Mouse (Mus musculus): Measurements from ENCODE around the gene Fam3c. TPM values are rescaled to one million over a fixed set of nuclear protein-coding genes. Genes with fewer than 3 reads are reported as not detected.
A peak's percentile ranks its signal among the peaks of the same experiment; 100 is the strongest.
"Not testable (repeated sequence)": the region's sequence is repeated elsewhere in the genome, so short reads cannot be mapped to it uniquely, and the experiment has no call there.

Fam3c gene
- polyA plus RNA-seq, 1 experiment from 2014 or later = 40.1 TPM

DNA sequence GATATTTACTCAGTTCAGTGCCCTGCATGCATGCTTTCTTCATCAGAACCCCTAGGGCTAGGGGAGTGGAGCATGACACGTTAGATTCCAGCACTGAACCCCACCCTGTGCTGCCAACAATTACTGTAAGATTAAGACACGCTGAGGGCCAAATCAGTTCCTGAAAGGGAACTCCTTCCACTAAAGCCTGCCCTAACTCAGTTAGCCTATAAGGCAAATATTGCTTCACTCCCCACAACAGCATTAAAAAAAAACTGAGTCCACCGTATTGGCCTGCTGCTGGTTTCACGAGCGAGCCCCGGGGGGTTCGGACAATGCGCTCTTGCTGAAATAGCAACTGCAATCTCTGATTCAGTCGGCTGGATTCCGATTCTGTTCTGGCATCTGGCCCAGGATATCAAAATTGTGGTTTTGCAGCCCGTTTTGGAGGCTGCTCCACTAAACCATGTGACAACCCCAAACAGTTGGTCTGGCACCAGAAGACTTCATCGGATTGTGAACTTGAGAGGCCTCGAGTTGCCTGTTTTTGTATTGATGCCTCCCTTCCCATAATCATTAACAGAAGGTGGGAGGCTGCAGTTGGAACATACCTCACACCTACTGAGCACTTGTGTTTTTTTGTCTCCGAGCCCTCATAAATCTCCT is 75.7 kb downstream of the Fam3c start:
- Histone ChIP-seq H3K9me3 (ENCODE audit: control insufficient read depth, low read length) (no peaks in the 10 kb centered on the region), H3K27me3 (ENCODE audit: control insufficient read depth, insufficient read depth, low read length) (no peaks in the 10 kb centered on the region), H3K4me1 (ENCODE audit: control insufficient read depth, insufficient read depth, low read length) (peaks cover 10% of the 10 kb centered on the region; the same call in 1 of the 2 replicates), H3K36me3 (ENCODE audit: control insufficient read depth, insufficient read depth, low read length) (no peaks in the 10 kb centered on the region), H3K4me3 (ENCODE audit: low read depth, low read length) (no peak overlapping the region), H3K27ac (replicated peaks; ENCODE audit: low read depth, low read length) (no peak overlapping the region), H3K9ac (ENCODE audit: low read length) (no peak overlapping the region), H3K4me2 (ENCODE audit: low read depth, severe bottlenecking) (peak overlapping the region; percentile 3; the same call in 1 of the 2 replicates)
- DNase-seq (ENCODE audit: low spot score) (peak; percentile 51), ATAC-seq (ENCODE audit: insufficient number of reproducible peaks, low FRiP score, low TSS enrichment, low read depth) (peak; percentile 67)
- WGBS = 35% methylated on average over 14 of the region's 14 CpGs

DNA sequence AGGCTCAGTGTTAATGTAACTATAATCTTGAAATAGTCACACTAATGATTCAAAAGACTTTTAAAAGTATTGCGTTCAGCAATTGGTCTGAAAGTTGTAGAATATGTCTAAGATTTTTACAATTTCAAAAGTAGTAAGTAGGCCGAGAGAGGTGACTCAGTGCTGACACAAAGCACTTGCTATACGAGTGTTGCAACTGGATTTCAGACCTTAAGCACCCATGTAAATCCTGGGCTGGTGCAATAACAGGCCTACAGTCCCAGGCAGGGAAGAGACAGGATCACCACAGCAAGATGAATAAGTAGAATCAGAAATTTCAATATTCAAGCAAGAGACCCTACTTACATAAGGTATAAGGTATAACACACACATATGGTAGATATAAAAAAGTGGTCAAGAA is 78.1 kb downstream of the Fam3c start:
- no peak for DNase-seq (ENCODE audit: low spot score)
- Histone ChIP-seq H3K4me3 (ENCODE audit: low read depth, low read length) (no peak overlapping the region), H3K9me3 (ENCODE audit: control insufficient read depth, low read length) (no peaks in the 10 kb centered on the region), H3K27ac (replicated peaks; ENCODE audit: low read depth, low read length) (no peak overlapping the region), H3K36me3 (ENCODE audit: control insufficient read depth, insufficient read depth, low read length) (no peaks in the 10 kb centered on the region), H3K4me2 (ENCODE audit: low read depth, severe bottlenecking) (no peak overlapping the region), H3K4me1 (ENCODE audit: control insufficient read depth, insufficient read depth, low read length) (peaks cover 10% of the 10 kb centered on the region; the same call in 1 of the 2 replicates), H3K9ac (ENCODE audit: low read length) (no peak overlapping the region), H3K27me3 (ENCODE audit: control insufficient read depth, insufficient read depth, low read length) (no peaks in the 10 kb centered on the region)
- 89% methylated on average over 3 of the region's 3 CpGs for WGBS
- ATAC-seq (ENCODE audit: insufficient number of reproducible peaks, low FRiP score, low TSS enrichment, low read depth) = no peak

DNA sequence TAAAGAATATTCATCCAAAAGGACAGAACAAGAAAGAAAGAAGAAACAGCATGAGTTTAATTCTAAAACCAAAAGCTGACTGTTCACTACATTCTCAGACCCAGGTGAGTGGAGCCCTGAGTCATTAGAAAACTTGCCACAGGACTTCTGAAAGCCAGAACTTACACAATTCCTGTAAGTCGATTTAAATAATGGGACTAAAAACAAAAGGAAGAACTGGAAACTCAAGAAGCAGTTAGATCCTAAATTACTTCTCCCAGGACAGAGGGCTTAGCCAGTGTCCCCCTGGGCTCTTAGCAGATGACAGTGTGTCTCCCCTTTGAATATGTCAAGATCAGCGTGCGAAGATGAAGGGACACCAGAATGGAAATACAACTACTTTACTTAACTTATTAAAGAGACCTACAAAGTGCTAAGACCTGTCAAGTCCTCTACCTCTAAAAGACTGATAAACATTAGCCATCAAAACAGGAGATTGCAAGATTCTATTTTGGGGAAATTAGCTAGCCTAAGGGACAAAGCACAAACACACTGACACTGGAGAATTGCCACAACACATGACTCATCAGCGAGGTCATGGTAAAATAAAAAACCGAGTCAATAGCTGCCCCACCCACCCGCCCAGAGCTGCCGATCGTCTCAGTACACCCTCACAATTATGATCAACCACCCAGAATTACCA is 86.1 kb downstream of the Fam3c start:
- H3K4me2 ChIP-seq (ENCODE audit: low read depth, severe bottlenecking) = no peak overlapping the region
- 80% methylated on average over 8 of the region's 8 CpGs for WGBS
- no peak overlapping the region for H3K4me3 ChIP-seq (ENCODE audit: low read depth, low read length)
- no peaks in the 10 kb centered on the region for H3K4me1 ChIP-seq (ENCODE audit: control insufficient read depth, insufficient read depth, low read length)
- ATAC-seq (ENCODE audit: insufficient number of reproducible peaks, low FRiP score, low TSS enrichment, low read depth) = no peak
- no peak for DNase-seq (ENCODE audit: low spot score)
- H3K36me3 ChIP-seq (ENCODE audit: control insufficient read depth, insufficient read depth, low read length) = no peaks in the 10 kb centered on the region
- no peak overlapping the region for H3K9ac ChIP-seq (ENCODE audit: low read length)
- no peaks in the 10 kb centered on the region for H3K9me3 ChIP-seq (ENCODE audit: control insufficient read depth, low read length)
- no peaks in the 10 kb centered on the region for H3K27me3 ChIP-seq (ENCODE audit: control insufficient read depth, insufficient read depth, low read length)
- no peak overlapping the region for H3K27ac ChIP-seq (replicated peaks; ENCODE audit: low read depth, low read length)

DNA sequence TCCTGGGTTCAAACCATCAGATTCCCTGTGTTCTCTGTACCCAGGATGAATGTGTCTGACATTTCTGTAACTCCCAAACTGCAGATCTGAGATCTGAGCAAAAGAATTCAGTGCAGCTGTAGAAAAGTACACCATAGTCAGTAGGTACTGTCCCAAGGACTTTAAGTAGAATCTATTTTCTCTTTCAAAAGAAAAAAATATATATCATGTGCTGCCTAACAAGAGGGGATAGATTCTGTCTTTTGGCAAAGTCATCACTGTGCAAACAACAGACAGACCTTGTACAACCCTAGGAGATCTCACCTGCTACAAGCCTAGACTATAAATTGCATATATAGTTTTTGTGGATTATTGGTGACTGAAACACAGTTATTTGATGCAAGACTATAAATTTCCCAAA is 87.4 kb downstream of the Fam3c start:
- no peaks in the 10 kb centered on the region for H3K36me3 ChIP-seq (ENCODE audit: control insufficient read depth, insufficient read depth, low read length)
- H3K27ac ChIP-seq (replicated peaks; ENCODE audit: low read depth, low read length) = no peak overlapping the region
- no peaks in the 10 kb centered on the region for H3K4me1 ChIP-seq (ENCODE audit: control insufficient read depth, insufficient read depth, low read length)
- no peak for ATAC-seq (ENCODE audit: insufficient number of reproducible peaks, low FRiP score, low TSS enrichment, low read depth)
- DNase-seq (ENCODE audit: low spot score) = no peak
- H3K27me3 ChIP-seq (ENCODE audit: control insufficient read depth, insufficient read depth, low read length) = no peaks in the 10 kb centered on the region
- no peak overlapping the region for H3K9ac ChIP-seq (ENCODE audit: low read length)
- no peaks in the 10 kb centered on the region for H3K9me3 ChIP-seq (ENCODE audit: control insufficient read depth, low read length)
- H3K4me3 ChIP-seq (ENCODE audit: low read depth, low read length) = no peak overlapping the region
- no peak overlapping the region for H3K4me2 ChIP-seq (ENCODE audit: low read depth, severe bottlenecking)

DNA sequence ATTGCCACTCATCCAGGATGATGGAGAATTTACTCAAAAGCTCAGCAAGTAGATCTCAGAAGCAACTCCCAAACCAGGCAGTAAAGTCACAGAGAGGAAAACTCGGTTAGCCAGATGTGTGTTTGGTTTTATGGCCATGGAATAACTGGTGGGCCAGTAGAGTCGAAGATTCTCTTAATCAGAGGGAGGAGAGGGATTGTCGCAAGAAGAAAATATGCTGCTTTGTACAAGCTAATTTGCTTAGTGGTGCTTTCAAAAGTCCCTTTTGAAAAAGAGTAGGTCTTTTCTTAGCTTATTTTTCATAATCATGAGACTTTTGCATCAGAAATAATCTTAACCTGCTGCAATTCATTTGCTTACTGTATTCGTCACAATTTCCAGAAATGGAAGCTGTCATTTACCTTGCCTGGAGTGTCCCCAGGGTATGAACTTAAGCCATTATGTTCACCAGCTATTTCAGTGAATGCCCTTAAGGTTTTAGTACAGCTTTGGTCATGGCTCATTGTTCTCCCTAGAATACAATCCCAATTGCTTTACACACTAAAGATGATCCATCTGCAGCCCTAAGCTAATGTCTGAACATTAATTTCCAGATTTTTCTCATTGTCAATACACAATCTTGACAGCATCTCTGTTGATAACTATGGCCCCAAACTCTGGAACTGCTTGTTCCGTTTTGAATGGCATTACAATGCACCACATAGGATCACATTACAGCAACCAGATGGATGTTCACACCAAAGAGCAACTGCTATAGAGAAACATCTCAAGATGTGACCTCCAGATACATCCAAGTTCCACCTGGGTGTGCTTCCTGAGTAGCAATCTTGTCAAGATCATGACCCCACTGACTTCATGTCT is 88.0 kb downstream of the Fam3c start:
- no peaks in the 10 kb centered on the region for H3K27me3 ChIP-seq (ENCODE audit: control insufficient read depth, insufficient read depth, low read length)
- no peaks in the 10 kb centered on the region for H3K9me3 ChIP-seq (ENCODE audit: control insufficient read depth, low read length)
- no peaks in the 10 kb centered on the region for H3K36me3 ChIP-seq (ENCODE audit: control insufficient read depth, insufficient read depth, low read length)
- H3K4me3 ChIP-seq (ENCODE audit: low read depth, low read length) = no peak overlapping the region
- no peaks in the 10 kb centered on the region for H3K4me1 ChIP-seq (ENCODE audit: control insufficient read depth, insufficient read depth, low read length)
- H3K9ac ChIP-seq (ENCODE audit: low read length) = no peak overlapping the region
- no peak overlapping the region for H3K27ac ChIP-seq (replicated peaks; ENCODE audit: low read depth, low read length)
- DNase-seq (ENCODE audit: low spot score) = no peak
- WGBS = 72% methylated on average over 5 of the region's 5 CpGs
- ATAC-seq (ENCODE audit: insufficient number of reproducible peaks, low FRiP score, low TSS enrichment, low read depth) = no peak
- no peak overlapping the region for H3K4me2 ChIP-seq (ENCODE audit: low read depth, severe bottlenecking)

DNA sequence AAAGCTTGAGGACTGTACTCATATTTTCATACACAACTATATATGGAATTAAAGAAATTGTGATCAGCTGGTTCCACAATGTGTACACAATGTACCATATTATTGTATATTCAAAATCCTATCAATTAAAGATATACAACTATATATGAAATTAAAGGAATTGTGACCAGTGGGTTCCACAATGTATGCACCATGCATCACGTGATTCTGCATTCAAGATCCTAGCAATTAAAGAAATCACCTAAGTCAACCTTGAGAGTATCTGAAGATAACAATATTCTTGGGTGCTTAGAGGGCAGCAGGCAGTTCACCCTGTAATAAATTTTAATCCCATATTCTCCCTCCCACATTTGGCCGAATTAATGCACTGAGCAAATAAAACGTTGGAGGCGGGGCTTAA is 90.0 kb downstream of the Fam3c start:
- Histone ChIP-seq H3K27ac (replicated peaks; ENCODE audit: low read depth, low read length) (no peak overlapping the region), H3K9me3 (ENCODE audit: control insufficient read depth, low read length) (no peaks in the 10 kb centered on the region), H3K4me1 (ENCODE audit: control insufficient read depth, insufficient read depth, low read length) (no peaks in the 10 kb centered on the region), H3K36me3 (ENCODE audit: control insufficient read depth, insufficient read depth, low read length) (no peaks in the 10 kb centered on the region), H3K4me2 (ENCODE audit: low read depth, severe bottlenecking) (no peak overlapping the region), H3K27me3 (ENCODE audit: control insufficient read depth, insufficient read depth, low read length) (no peaks in the 10 kb centered on the region), H3K4me3 (ENCODE audit: low read depth, low read length) (no peak overlapping the region), H3K9ac (ENCODE audit: low read length) (no peak overlapping the region)
- no peak for ATAC-seq (ENCODE audit: insufficient number of reproducible peaks, low FRiP score, low TSS enrichment, low read depth)
- no peak for DNase-seq (ENCODE audit: low spot score)
- WGBS = 84% methylated on average over 4 of the region's 4 CpGs

DNA sequence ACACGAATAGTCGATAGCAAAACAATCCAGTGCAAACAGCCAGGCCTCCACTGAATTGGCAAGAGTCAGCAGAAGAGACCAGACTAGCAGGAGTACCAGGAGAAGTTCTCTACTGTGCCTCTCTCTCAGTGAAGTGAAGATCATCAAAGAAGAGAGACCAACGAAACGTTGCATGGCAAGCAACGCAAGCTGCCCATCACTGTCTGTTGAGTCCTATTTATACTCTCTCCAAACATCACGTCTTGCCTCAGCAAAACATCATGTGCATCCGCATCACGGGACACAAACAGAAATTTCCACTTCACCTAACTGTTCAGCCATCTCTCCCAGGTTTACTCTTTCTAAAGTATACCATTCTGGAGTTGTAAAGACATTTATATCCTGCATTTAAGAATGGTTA is 91.9 kb downstream of the Fam3c start:
- not testable (repeated sequence) for H3K4me3 ChIP-seq (ENCODE audit: low read depth, low read length); H3K9ac ChIP-seq (ENCODE audit: low read length); H3K36me3 ChIP-seq (ENCODE audit: control insufficient read depth, insufficient read depth, low read length); H3K4me2 ChIP-seq (ENCODE audit: low read depth, severe bottlenecking); H3K27ac ChIP-seq (replicated peaks; ENCODE audit: low read depth, low read length); H3K27me3 ChIP-seq (ENCODE audit: control insufficient read depth, insufficient read depth, low read length); H3K4me1 ChIP-seq (ENCODE audit: control insufficient read depth, insufficient read depth, low read length); H3K9me3 ChIP-seq (ENCODE audit: control insufficient read depth, low read length); ATAC-seq (ENCODE audit: insufficient number of reproducible peaks, low FRiP score, low TSS enrichment, low read depth); DNase-seq (ENCODE audit: low spot score)
- 89% methylated on average over 8 of the region's 8 CpGs for WGBS

DNA sequence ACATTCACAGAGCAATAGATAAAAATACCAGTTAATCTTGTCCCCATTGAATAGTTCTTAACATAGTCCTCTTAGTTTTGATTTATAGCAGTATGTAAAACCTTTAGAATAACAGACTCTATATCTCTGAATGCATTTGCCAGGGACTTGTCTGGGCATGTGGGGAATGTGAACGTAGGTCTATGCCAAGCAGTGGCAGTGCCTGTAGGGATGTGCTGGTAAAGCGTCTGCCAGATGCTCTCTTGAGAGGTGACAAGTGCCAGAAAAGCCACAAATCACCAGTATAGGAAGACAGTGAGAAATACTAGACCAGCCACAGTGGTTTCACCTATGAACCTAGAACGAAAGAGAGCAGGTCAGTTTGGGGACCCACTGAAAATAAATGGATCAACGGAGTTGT is 93.5 kb downstream of the Fam3c start:
- Histone ChIP-seq H3K4me2 (ENCODE audit: low read depth, severe bottlenecking) (no peak overlapping the region), H3K9me3 (ENCODE audit: control insufficient read depth, low read length) (no peaks in the 10 kb centered on the region), H3K36me3 (ENCODE audit: control insufficient read depth, insufficient read depth, low read length) (no peaks in the 10 kb centered on the region), H3K9ac (ENCODE audit: low read length) (no peak overlapping the region), H3K4me1 (ENCODE audit: control insufficient read depth, insufficient read depth, low read length) (no peaks in the 10 kb centered on the region), H3K27ac (replicated peaks; ENCODE audit: low read depth, low read length) (no peak overlapping the region), H3K4me3 (ENCODE audit: low read depth, low read length) (no peak overlapping the region), H3K27me3 (ENCODE audit: control insufficient read depth, insufficient read depth, low read length) (no peaks in the 10 kb centered on the region)
- WGBS = 64% methylated on average over 4 of the region's 4 CpGs
- no peak for ATAC-seq (ENCODE audit: insufficient number of reproducible peaks, low FRiP score, low TSS enrichment, low read depth)
- no peak for DNase-seq (ENCODE audit: low spot score)

All from limb, embryonic 11.5 days (tissue).